Mouse (Mus musculus): ENCODE results near the gene Ikbip. TPM values are rescaled to one million over a fixed set of nuclear protein-coding genes. Genes with fewer than 3 reads are reported as not detected.

Gene Ikbip
- polyA plus RNA-seq, 1 experiment = 12.3 TPM

DNA sequence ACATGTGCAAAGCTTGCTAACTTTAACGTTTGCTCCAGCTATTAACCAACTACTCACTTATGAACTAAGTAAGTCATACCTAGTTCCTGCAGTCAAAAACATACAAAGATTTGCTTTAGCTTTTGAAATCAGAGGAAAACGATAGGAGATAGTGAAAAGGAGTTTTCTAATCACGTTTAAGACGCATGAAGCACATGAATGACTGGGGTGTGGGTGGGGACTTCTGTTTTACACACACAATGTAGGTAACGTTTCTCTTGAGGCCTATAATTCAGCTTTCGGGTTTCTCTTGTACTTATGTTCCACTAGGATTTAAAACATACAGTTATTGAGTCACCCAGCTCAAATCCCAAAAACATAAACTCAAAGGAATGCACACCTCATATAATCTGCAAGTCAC lies 39.9 kb downstream of the Ikbip start:
- Histone ChIP-seq H3K36me3 (ENCODE audit: control insufficient read depth, insufficient read depth) (peaks cover 54% of the 10 kb centered on the region), H3K27me3 (ENCODE audit: control insufficient read depth, insufficient read depth, insufficient read length) (no peaks in the 10 kb centered on the region), H3K79me3 (ENCODE audit: low read depth) (peaks cover 47% of the 10 kb centered on the region), H3K79me2 (ENCODE audit: control insufficient read depth, insufficient read depth) (peaks cover 56% of the 10 kb centered on the region), H3ac (ENCODE audit: control insufficient read depth, insufficient read length, low read depth) (peak overlapping the region; percentile 52), H3K4me3 (ENCODE audit: insufficient read depth, poor library complexity, severe bottlenecking) (peak overlapping the region; percentile 98)
- TF ChIP-seq CEBPB (IDR thresholded peaks at IDR 0.05; ENCODE audit: low read depth) (no peak), MYOG (IDR thresholded peaks at IDR 0.05; ENCODE audit: control insufficient read depth, extremely low read depth, insufficient read length) (no peak), CTCF (IDR thresholded peaks at IDR 0.05; ENCODE audit: control insufficient read depth, insufficient read depth, insufficient read length) (no peak)

DNA sequence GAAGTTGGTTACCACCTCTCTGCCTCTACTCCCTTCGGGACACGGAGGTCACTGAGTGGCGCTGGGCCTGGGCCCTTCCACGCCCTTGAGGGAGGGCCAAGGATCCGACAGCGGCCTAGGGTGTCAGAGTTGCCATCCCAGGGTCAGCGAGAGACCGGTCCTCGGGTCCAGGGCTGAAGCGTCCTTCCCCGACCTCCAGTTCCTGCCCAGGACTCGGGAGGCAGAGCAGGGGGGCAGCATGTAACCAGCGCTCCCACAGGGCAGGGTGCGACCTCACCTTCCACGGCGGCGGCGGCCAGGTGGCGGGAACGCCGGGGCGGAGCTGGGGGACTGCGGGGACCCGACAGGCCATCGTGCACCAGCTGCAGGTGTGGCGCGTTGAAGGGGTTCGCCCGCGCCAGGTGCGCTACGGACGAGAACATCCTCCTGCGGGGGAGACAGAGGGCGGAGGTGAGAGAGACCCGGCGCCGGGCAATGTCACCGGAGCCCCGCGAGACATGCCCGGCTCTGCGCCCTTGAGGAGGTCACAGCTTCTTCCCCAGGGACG lies 40.6 kb downstream of the Ikbip start:
- H3K36me3 ChIP-seq (ENCODE audit: control insufficient read depth, insufficient read depth) = peaks cover 47% of the 10 kb centered on the region
- peak overlapping the region; percentile 98 for H3ac ChIP-seq (ENCODE audit: control insufficient read depth, insufficient read length, low read depth)
- no peaks in the 10 kb centered on the region for H3K27me3 ChIP-seq (ENCODE audit: control insufficient read depth, insufficient read depth, insufficient read length)
- H3K4me3 ChIP-seq (ENCODE audit: insufficient read depth, poor library complexity, severe bottlenecking) = peak overlapping the region; percentile 98
- peaks cover 47% of the 10 kb centered on the region for H3K79me3 ChIP-seq (ENCODE audit: low read depth)
- peaks cover 54% of the 10 kb centered on the region for H3K79me2 ChIP-seq (ENCODE audit: control insufficient read depth, insufficient read depth)
- TF ChIP-seq MYOG (IDR thresholded peaks at IDR 0.05; ENCODE audit: control insufficient read depth, extremely low read depth, insufficient read length) (no peak), FOSL1 (IDR thresholded peaks at IDR 0.05; ENCODE audit: insufficient read depth, low read length, poor library complexity, severe bottlenecking) (no peak), CTCF (IDR thresholded peaks at IDR 0.05; ENCODE audit: control insufficient read depth, insufficient read depth, insufficient read length) (no peak), CEBPB (IDR thresholded peaks at IDR 0.05; ENCODE audit: low read depth) (no peak), MAX (IDR thresholded peaks at IDR 0.05) (no peak), USF1 (IDR thresholded peaks at IDR 0.05; ENCODE audit: low read depth) (no peak), MYOD1 (IDR thresholded peaks at IDR 0.05; ENCODE audit: control insufficient read depth, insufficient read length, low read depth) (no peak)

DNA sequence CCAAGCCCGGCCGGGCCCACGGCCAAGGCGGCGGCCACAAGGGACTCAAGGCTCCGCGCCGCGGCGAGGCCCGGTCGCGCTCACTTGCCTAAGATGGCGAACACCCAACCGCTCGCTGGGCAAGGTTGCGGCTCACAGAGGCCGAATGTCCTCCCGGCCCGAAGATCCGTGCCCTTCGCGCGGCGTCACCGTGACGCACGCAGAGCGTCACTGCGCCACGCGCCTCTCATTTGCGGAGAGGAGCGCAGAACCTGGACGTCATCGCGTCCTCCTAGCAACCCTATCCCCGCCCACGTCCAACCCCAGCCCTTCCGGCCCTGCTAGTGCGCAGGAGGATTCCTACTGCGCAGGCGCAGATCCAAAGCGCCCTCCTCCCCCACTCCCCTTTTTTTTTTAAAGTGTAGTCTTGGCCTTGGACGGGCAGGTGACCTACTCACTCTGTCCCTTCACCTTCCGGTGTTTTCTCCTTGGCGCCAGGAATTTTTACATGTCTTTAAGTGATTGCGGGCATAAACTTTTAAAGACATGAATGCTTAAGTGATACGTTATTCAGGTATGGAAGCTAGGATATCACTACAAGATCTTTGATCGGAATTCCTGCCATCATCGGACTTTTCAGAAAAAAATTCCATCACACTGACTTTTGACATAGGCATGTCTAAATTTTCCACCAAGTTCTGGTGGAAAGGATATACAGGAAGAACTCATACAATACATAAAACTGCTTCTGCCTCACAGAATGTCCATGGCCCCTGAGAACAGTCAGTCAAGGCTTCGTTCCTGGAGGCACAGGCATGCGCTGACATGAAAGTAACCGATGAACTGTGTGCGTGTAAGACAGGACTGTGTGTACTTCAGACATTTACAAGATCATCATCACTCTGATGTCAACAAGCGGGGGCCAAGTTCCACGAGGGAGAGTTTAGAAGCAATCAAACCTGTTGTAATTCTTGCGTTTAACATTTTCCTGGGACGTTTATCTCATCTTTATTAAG lies 41.4 kb downstream of the Ikbip start, which contains the start of gene Slc25a3:
Slc25a3 (minus strand) TSS at position 232 of the 995 bp plus-strand sequence.
- peaks cover 42% of the 10 kb centered on the region for H3K79me3 ChIP-seq (ENCODE audit: low read depth)
- TF ChIP-seq MAX (IDR thresholded peaks at IDR 0.05) (peak; percentile 48), FOSL1 (IDR thresholded peaks at IDR 0.05; ENCODE audit: insufficient read depth, low read length, poor library complexity, severe bottlenecking) (no peak), CTCF (IDR thresholded peaks at IDR 0.05; ENCODE audit: control insufficient read depth, insufficient read depth, insufficient read length) (no peak), MYOD1 (IDR thresholded peaks at IDR 0.05; ENCODE audit: control insufficient read depth, insufficient read length, low read depth) (no peak), USF1 (IDR thresholded peaks at IDR 0.05; ENCODE audit: low read depth) (peak; percentile 29), MYOG (IDR thresholded peaks at IDR 0.05; ENCODE audit: control insufficient read depth, extremely low read depth, insufficient read length) (no peak), CEBPB (IDR thresholded peaks at IDR 0.05; ENCODE audit: low read depth) (no peak)
- H3K36me3 ChIP-seq (ENCODE audit: control insufficient read depth, insufficient read depth) = peaks cover 39% of the 10 kb centered on the region
- H3K4me3 ChIP-seq (ENCODE audit: insufficient read depth, poor library complexity, severe bottlenecking) = peak within 1 kb of the TSS; percentile 98
- H3K79me2 ChIP-seq (ENCODE audit: control insufficient read depth, insufficient read depth) = peaks cover 46% of the 10 kb centered on the region
- H3K27me3 ChIP-seq (ENCODE audit: control insufficient read depth, insufficient read depth, insufficient read length) = no peaks in the 10 kb centered on the region
- H3ac ChIP-seq (ENCODE audit: control insufficient read depth, insufficient read length, low read depth) = peak within 1 kb of the TSS; percentile 98

DNA sequence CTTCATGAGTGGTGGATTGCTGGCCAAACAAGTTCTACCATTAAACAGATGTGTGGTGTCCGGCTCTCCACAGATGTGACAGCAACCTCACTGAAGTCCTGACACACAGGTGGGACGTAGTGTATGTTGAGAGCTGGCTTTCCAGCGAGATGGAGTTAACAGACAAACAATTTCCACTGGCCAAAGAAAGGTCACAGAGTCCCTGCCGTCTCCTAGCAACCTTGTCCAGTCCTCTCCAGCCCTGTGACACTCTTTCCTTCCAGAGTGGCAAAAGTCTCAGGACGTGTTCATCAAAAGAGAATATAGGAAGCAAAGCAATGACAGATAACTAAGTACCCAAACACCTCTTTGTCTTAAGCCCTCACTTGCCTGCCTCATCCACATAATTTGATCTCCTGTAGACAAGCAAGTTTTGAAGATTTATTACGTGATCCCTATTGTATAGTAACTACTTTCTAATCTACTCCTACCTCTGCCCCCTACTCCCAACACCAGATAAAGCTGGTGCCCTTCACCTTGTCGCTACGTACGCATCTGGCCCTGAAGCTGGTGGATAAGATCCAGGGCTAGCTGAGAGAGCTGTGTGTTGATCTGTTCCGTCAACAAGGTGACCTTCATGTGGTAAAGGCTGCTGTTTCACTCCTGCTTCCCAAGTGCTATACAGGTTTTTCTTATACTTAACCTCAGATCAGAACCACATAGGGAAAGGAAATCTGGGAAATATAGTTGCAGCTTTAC lies 44.0 kb downstream of the Ikbip start:
- H3K79me2 ChIP-seq (ENCODE audit: control insufficient read depth, insufficient read depth) = peaks cover 20% of the 10 kb centered on the region
- no peaks in the 10 kb centered on the region for H3K27me3 ChIP-seq (ENCODE audit: control insufficient read depth, insufficient read depth, insufficient read length)
- H3K79me3 ChIP-seq (ENCODE audit: low read depth) = peaks cover 18% of the 10 kb centered on the region
- H3K36me3 ChIP-seq (ENCODE audit: control insufficient read depth, insufficient read depth) = peaks cover 13% of the 10 kb centered on the region
- no peak for TF ChIP-seq CTCF (IDR thresholded peaks at IDR 0.05; ENCODE audit: control insufficient read depth, insufficient read depth, insufficient read length)
- TF ChIP-seq MYOD1 (IDR thresholded peaks at IDR 0.05; ENCODE audit: control insufficient read depth, insufficient read length, low read depth) = no peak
- no peak for TF ChIP-seq MYOG (IDR thresholded peaks at IDR 0.05; ENCODE audit: control insufficient read depth, extremely low read depth, insufficient read length)
- TF ChIP-seq CEBPB (IDR thresholded peaks at IDR 0.05; ENCODE audit: low read depth) = no peak
- no peak for TF ChIP-seq MAX (IDR thresholded peaks at IDR 0.05)
- no peak for TF ChIP-seq FOSL1 (IDR thresholded peaks at IDR 0.05; ENCODE audit: insufficient read depth, low read length, poor library complexity, severe bottlenecking)
- no peak overlapping the region for H3ac ChIP-seq (ENCODE audit: control insufficient read depth, insufficient read length, low read depth)
- H3K4me3 ChIP-seq (ENCODE audit: insufficient read depth, poor library complexity, severe bottlenecking) = no peak overlapping the region

DNA sequence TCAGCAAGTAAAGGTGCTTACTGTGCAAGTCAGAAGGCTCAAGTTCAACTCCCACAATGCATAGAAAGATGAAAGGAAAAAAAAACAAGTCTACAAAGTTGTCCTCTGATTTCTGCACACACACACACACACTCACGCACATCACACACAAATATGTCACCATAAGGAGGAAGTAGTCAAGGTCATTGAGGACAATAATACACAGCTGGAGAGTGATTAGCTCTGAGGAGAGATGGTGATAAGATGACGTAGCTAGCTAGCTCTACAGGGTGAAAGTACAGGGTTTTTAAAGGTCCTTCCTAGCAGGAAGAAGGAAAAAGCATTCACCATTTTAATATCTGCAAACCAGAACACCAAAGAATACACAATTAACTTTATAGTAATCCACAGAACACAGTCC lies 44.7 kb downstream of the Ikbip start:
- no peak overlapping the region for H3ac ChIP-seq (ENCODE audit: control insufficient read depth, insufficient read length, low read depth)
- H3K36me3 ChIP-seq (ENCODE audit: control insufficient read depth, insufficient read depth) = peaks cover 7% of the 10 kb centered on the region
- peaks cover 14% of the 10 kb centered on the region for H3K79me2 ChIP-seq (ENCODE audit: control insufficient read depth, insufficient read depth)
- H3K27me3 ChIP-seq (ENCODE audit: control insufficient read depth, insufficient read depth, insufficient read length) = no peaks in the 10 kb centered on the region
- peaks cover 12% of the 10 kb centered on the region for H3K79me3 ChIP-seq (ENCODE audit: low read depth)
- no peak for TF ChIP-seq USF1 (IDR thresholded peaks at IDR 0.05; ENCODE audit: low read depth)
- TF ChIP-seq MYOG (IDR thresholded peaks at IDR 0.05; ENCODE audit: control insufficient read depth, extremely low read depth, insufficient read length) = no peak
- TF ChIP-seq MYOD1 (IDR thresholded peaks at IDR 0.05; ENCODE audit: control insufficient read depth, insufficient read length, low read depth) = no peak
- H3K4me3 ChIP-seq (ENCODE audit: insufficient read depth, poor library complexity, severe bottlenecking) = no peak overlapping the region

Measured in C2C12 (cell line).